Mouse (Mus musculus): ENCODE measurements at regions not wholly inside any gene's neighbourhood (a gene's known extent, or its start where the extent isn't known, plus 50 kb on each side); places are given as distances from the start of the nearest gene placed in this dataset.

DNA sequence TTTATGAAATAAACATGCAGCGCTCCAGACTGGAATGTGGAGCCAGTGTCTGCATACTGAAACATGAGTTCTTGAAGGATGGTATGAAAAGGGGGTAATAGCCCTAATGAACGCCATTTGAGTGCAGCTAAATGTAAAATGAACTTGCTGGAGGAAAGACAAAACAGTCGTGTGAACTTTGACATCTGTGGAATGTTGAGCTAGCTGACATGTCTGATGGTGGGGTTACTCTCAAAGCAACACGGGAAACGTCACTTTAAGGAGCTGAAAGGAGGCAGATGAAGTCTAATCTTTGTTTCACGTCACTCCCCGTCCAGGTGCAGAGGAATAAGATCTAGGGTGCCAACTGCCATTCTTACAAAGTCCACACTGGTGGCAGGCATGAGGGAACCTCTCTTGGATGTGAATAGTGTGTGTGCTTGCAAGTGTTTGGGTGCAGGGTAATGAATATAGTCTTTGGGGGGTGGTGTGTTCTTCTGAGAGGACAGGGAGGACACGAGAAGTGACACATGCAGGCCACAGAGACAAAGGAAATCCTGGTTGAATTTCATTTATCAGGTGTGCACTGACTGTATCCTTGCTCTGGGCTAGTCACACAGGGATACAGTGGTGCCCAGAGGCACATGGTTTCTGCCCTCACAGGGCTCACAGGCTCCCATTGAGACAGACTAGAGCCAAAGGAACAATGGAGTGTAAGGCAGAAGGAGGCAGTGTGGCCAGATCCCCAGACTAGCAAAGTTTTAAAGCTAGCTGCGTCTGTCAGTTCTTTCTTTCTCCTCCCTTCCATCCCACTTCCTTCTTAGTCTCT lies 228.0 kb downstream of the Gm765 start:
- Histone ChIP-seq H3K27me3 (ENCODE audit: control insufficient read depth, insufficient read depth, low read length) (no peaks in the 10 kb centered on the region), H3K36me3 (ENCODE audit: control insufficient read depth, insufficient read depth, low read length) (no peaks in the 10 kb centered on the region), H3K4me1 (ENCODE audit: control insufficient read depth, insufficient read depth, insufficient read length, low read length) (no peaks in the 10 kb centered on the region), H3K4me3 (ENCODE audit: low read depth, low read length) (no peak overlapping the region), H3K27ac (ENCODE audit: insufficient read depth, low read depth, low read length) (no peak overlapping the region)
- TF ChIP-seq POLR2A (IDR thresholded peaks at IDR 0.05; ENCODE audit: low read depth, low read length) (no peak), CTCF (IDR thresholded peaks at IDR 0.05; ENCODE audit: extremely low read depth, insufficient read length, insufficient replicate concordance, low read depth, low read length) (no peak)
- 32% methylated on average over 9 of the region's 9 CpGs for WGBS

DNA sequence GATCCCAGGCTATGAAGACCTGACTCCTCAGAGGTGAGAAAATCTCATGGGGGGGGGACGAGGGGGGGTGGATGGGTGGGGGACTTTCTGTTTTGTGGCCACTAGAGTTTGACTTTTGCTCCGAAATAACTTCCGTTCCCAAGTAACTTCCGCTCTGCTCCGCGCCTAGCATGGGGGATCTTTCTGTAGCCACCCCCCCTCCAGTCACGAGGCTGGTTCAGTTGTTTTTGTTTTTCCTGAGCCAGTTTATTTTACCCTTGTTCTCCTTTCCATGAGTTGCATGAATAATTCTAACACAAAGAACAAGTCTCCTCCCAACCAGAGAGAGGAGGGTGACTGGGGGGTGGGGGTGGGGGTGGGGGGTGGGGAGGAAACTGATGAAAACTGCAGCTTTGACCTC lies 228.8 kb downstream of the Gm765 start:
- Histone ChIP-seq H3K27me3 (ENCODE audit: control insufficient read depth, insufficient read depth, low read length) (no peaks in the 10 kb centered on the region), H3K36me3 (ENCODE audit: control insufficient read depth, insufficient read depth, low read length) (no peaks in the 10 kb centered on the region), H3K27ac (ENCODE audit: insufficient read depth, low read depth, low read length) (no peak overlapping the region), H3K4me3 (ENCODE audit: low read depth, low read length) (no peak overlapping the region), H3K4me1 (ENCODE audit: control insufficient read depth, insufficient read depth, insufficient read length, low read length) (no peaks in the 10 kb centered on the region)
- 42% methylated on average over 7 of the region's 7 CpGs for WGBS
- no peak for TF ChIP-seq CTCF (IDR thresholded peaks at IDR 0.05; ENCODE audit: extremely low read depth, insufficient read length, insufficient replicate concordance, low read depth, low read length)
- no peak for TF ChIP-seq POLR2A (IDR thresholded peaks at IDR 0.05; ENCODE audit: low read depth, low read length)

DNA sequence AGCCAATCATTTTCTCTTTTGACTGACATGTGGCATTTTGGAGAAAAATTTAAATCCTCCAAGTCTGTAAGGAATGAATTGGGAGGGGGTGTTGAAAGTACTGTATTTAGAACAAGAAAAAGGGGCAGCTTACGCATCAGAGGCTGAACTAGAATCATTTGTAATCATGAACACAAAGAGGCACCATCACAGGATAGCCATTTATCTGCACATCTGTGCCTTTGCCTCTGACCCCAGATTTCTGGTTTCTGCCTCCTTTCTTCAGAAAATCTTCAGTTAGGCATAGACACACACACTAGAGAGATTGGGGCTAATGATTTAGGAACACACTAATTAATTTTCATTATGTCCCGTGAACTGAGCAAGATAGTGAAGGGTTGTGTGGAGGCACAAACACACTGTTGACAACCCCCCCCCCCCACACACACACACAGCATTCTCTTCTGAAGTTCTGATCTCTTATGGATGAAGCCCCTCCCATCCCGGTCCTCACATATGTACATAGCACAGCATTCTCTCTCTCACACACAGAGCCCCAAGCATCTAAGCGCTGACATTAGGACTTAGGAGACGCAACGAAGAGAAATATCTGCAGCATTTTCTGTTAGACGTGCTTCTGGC lies 229.9 kb downstream of the Gm765 start:
- 82% methylated on average over 7 of the region's 7 CpGs for WGBS
- H3K27ac ChIP-seq (ENCODE audit: insufficient read depth, low read depth, low read length): no peak overlapping the region
- no peaks in the 10 kb centered on the region for H3K36me3 ChIP-seq (ENCODE audit: control insufficient read depth, insufficient read depth, low read length)
- H3K4me1 ChIP-seq (ENCODE audit: control insufficient read depth, insufficient read depth, insufficient read length, low read length): no peaks in the 10 kb centered on the region
- H3K4me3 ChIP-seq (ENCODE audit: low read depth, low read length): no peak overlapping the region
- no peak for TF ChIP-seq CTCF (IDR thresholded peaks at IDR 0.05; ENCODE audit: extremely low read depth, insufficient read length, insufficient replicate concordance, low read depth, low read length)
- no peak for TF ChIP-seq POLR2A (IDR thresholded peaks at IDR 0.05; ENCODE audit: low read depth, low read length)
- H3K27me3 ChIP-seq (ENCODE audit: control insufficient read depth, insufficient read depth, low read length): no peaks in the 10 kb centered on the region

DNA sequence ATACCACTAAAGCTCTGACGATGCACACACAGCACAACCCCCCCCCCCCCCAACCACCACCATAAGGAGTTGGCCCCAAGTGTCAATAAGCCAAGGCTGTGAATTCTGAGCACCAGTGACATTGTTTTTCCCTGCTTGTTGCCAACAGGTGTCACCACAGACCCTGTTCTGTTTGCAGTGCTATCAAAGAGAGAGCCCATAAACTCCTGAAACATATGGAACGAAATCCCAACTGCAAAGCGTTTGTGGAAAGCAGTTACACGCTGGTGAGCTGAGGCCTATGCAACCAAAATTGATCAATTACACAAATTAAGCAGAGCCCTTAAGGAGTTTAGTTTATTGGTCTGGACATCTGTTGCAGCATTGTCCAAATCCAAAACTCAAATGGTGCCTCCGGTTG lies 235.4 kb downstream of the Gm765 start:
- Histone ChIP-seq H3K4me3 (ENCODE audit: low read depth, low read length) (no peak overlapping the region), H3K36me3 (ENCODE audit: control insufficient read depth, insufficient read depth, low read length) (no peaks in the 10 kb centered on the region), H3K27me3 (ENCODE audit: control insufficient read depth, insufficient read depth, low read length) (no peaks in the 10 kb centered on the region), H3K27ac (ENCODE audit: insufficient read depth, low read depth, low read length) (no peak overlapping the region), H3K4me1 (ENCODE audit: control insufficient read depth, insufficient read depth, insufficient read length, low read length) (no peaks in the 10 kb centered on the region)
- WGBS: 57% methylated on average over 5 of the region's 5 CpGs
- TF ChIP-seq CTCF (IDR thresholded peaks at IDR 0.05; ENCODE audit: extremely low read depth, insufficient read length, insufficient replicate concordance, low read depth, low read length) (no peak), POLR2A (IDR thresholded peaks at IDR 0.05; ENCODE audit: low read depth, low read length) (no peak)

DNA sequence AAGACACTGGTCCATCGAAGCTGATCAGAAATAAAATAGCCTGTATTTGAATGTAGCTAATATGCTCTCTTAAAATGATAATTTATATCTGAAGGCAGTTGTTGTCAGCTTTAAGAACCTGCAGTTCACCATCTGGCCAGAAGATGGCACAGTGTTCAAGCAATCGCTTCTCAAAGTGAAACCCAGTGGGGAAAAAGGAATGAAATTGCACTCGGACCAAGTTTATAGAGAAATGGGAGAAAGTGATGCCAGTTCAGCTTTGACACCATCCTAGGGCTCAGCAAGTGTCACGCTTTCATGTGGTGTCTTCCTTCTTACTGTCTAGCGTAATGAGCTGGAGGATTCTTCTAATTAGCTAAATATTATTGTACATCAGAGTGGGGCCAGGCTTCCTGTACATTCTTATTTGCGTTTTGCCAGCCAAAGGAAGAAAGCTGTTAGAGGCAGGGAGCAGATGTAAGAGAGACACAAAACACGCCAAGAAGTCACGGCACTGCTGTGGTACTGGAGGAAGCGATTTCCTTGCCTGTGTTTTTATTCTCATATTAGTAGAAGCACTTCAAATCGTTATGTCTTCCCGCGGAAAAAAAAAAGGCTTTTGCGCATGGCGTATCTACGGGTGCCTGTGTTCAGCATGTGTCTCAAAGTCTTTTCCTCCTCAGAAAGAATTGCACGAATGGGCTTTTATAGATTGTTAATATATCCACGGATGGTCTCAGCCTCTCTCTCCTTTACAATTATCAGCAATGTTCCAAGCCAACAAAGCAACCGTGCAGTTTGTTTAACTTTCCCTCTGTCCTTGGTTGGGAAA lies 237.1 kb downstream of the Gm765 start:
- TF ChIP-seq CTCF (IDR thresholded peaks at IDR 0.05; ENCODE audit: extremely low read depth, insufficient read length, insufficient replicate concordance, low read depth, low read length) (no peak), POLR2A (IDR thresholded peaks at IDR 0.05; ENCODE audit: low read depth, low read length) (no peak)
- H3K27ac ChIP-seq (ENCODE audit: insufficient read depth, low read depth, low read length): no peak overlapping the region
- 25% methylated on average over 18 of the region's 18 CpGs for WGBS

DNA sequence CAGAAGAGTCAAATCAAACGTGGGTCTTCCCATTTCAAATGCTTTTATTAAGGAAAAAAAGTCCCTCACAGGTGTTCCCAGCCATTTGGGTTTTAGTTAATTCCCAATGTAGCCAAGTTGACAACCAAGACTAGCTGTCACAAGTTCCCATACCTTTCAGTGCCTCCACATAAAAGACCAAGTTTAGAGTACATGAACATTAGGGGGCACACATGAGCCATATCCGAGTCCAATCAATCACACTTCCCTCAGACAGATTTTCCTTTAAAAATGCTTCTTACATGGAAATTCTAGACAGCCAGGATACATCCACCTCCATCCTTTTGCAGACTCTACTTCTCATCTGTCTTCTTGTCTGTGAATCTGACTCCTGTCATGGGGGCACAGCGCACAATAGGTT lies 238.1 kb downstream of the Gm765 start:
- TF ChIP-seq POLR2A (IDR thresholded peaks at IDR 0.05; ENCODE audit: low read depth, low read length) (no peak), CTCF (IDR thresholded peaks at IDR 0.05; ENCODE audit: extremely low read depth, insufficient read length, insufficient replicate concordance, low read depth, low read length) (no peak)
- Histone ChIP-seq H3K36me3 (ENCODE audit: control insufficient read depth, insufficient read depth, low read length) (no peaks in the 10 kb centered on the region), H3K27me3 (ENCODE audit: control insufficient read depth, insufficient read depth, low read length) (no peaks in the 10 kb centered on the region), H3K4me1 (ENCODE audit: control insufficient read depth, insufficient read depth, insufficient read length, low read length) (no peaks in the 10 kb centered on the region), H3K27ac (ENCODE audit: insufficient read depth, low read depth, low read length) (no peak overlapping the region), H3K4me3 (ENCODE audit: low read depth, low read length) (no peak overlapping the region)
- WGBS: 43% methylated on average over 3 of the region's 3 CpGs

More for the DNA sequence above, 237.1 kb downstream of the Gm765 start:
- no peaks in the 10 kb centered on the region for H3K27me3 ChIP-seq (ENCODE audit: control insufficient read depth, insufficient read depth, low read length)
- peak overlapping the region; percentile 29 for H3K4me3 ChIP-seq (ENCODE audit: low read depth, low read length)
- no peaks in the 10 kb centered on the region for H3K4me1 ChIP-seq (ENCODE audit: control insufficient read depth, insufficient read depth, insufficient read length, low read length)
- no peaks in the 10 kb centered on the region for H3K36me3 ChIP-seq (ENCODE audit: control insufficient read depth, insufficient read depth, low read length)

DNA sequence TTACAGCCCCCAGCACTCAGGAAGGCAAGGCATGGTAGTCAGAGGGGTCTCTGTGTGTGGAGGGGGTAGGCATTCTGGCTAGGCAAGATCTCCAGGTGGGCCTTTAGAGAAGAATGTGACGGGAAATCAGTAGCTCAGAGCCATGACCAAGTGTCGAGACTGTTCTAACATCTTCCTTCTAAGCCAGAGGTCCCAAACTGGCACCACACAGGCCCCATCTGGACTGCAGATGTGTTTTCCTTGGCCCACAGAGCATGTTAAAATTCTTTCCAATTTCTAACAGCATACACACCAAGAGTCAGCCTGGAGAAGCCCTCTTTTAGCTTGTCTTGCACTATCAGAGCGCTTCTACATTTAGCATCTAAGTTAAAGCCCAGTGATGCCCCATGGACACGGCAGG lies 241.5 kb downstream of the Gm765 start:
- Histone ChIP-seq H3K4me1 (ENCODE audit: control insufficient read depth, insufficient read depth, insufficient read length, low read length) (no peaks in the 10 kb centered on the region), H3K36me3 (ENCODE audit: control insufficient read depth, insufficient read depth, low read length) (no peaks in the 10 kb centered on the region), H3K27me3 (ENCODE audit: control insufficient read depth, insufficient read depth, low read length) (no peaks in the 10 kb centered on the region), H3K27ac (ENCODE audit: insufficient read depth, low read depth, low read length) (no peak overlapping the region), H3K4me3 (ENCODE audit: low read depth, low read length) (no peak overlapping the region)
- 82% methylated on average over 4 of the region's 4 CpGs for WGBS
- TF ChIP-seq POLR2A (IDR thresholded peaks at IDR 0.05; ENCODE audit: low read depth, low read length) (no peak), CTCF (IDR thresholded peaks at IDR 0.05; ENCODE audit: extremely low read depth, insufficient read length, insufficient replicate concordance, low read depth, low read length) (no peak)
